Mouse (Mus musculus) megakaryocyte, embryonic 14.5 days (primary cell): ENCODE data around the gene Dapk2.

ENCODE experiments used
- FLI1 ChIP-seq: IDR thresholded peaks from 2 replicates; pipeline ENCODE4 v1.6.1; 2012; ENCODE audit warnings: low read length, inconsistent platforms, mixed read lengths
- GATA1 ChIP-seq: IDR thresholded peaks from 3 replicates; pipeline ENCODE4 v1.6.1; 2012; ENCODE audit warnings: mixed read lengths, low read length, inconsistent platforms, borderline replicate concordance

GRCm38 (mm10) chr9:66270038-66270437, 112.0 kb downstream of the Dapk2 start:
- TF ChIP-seq FLI1 (no peak), GATA1 (no peak)
